Mouse (Mus musculus) testis, adult 2 months (tissue): ENCODE measurements around the gene Bach2. TPM values are rescaled to one million over a fixed set of nuclear protein-coding genes. Genes with fewer than 3 reads are reported as not detected.

Experiments used
- H3K27ac ChIP-seq: fragments of 200-500 bp; 2 replicates; pipeline ENCODE4 v1.5.1; 2012; ENCODE audit warnings: low read depth, low read length; ENCODE audit not compliant: control insufficient read depth, insufficient read depth
- H3K27me3 ChIP-seq: fragments of 200-500 bp; 2 replicates; pipeline ENCODE4 v1.6.1; 2012; ENCODE audit warnings: mild to moderate bottlenecking, low read length, moderate library complexity; ENCODE audit not compliant: control insufficient read depth, insufficient read depth
- H3K36me3 ChIP-seq: fragments of 200-500 bp; 2 replicates; pipeline ENCODE4 v1.6.1; 2012; ENCODE audit warnings: mild to moderate bottlenecking, low read length; ENCODE audit not compliant: control insufficient read depth, insufficient read depth
- H3K4me1 ChIP-seq: fragments of 200-500 bp; 2 replicates; pipeline ENCODE4 v1.6.1; 2012; ENCODE audit warnings: low read length; ENCODE audit not compliant: control insufficient read depth, insufficient read depth
- H3K4me3 ChIP-seq: fragments of 200-500 bp; 2 replicates; pipeline ENCODE4 v1.5.1; 2012; ENCODE audit warnings: low read depth, mild to moderate bottlenecking, low read length, moderate library complexity, mixed read lengths; ENCODE audit not compliant: control insufficient read depth
- CTCF ChIP-seq: fragments of 200-500 bp; IDR thresholded peaks from 2 replicates; pipeline ENCODE4 v1.5.1; 2012; ENCODE audit warnings: low read depth, mild to moderate bottlenecking, inconsistent platforms, low read length, moderate library complexity; ENCODE audit not compliant: control insufficient read depth, insufficient read depth, insufficient replicate concordance
- POLR2A ChIP-seq: fragments of 200-500 bp; IDR thresholded peaks from 2 replicates; pipeline ENCODE4 v1.6.1; 2012; ENCODE audit warnings: low read depth, mild to moderate bottlenecking, inconsistent platforms, low read length, moderate library complexity; ENCODE audit not compliant: control insufficient read depth
- polyA plus RNA-seq: library from polyadenylated mRNA; depleted of rRNA; stranded (reverse); fragments of >200 nt; gene quantifications from 2 replicates; pipeline ENCODE4 v1.2.3, GENCODE M21; 2012

Bach2 gene
- polyA plus RNA-seq, 1 experiment: 2.3 TPM

DNA sequence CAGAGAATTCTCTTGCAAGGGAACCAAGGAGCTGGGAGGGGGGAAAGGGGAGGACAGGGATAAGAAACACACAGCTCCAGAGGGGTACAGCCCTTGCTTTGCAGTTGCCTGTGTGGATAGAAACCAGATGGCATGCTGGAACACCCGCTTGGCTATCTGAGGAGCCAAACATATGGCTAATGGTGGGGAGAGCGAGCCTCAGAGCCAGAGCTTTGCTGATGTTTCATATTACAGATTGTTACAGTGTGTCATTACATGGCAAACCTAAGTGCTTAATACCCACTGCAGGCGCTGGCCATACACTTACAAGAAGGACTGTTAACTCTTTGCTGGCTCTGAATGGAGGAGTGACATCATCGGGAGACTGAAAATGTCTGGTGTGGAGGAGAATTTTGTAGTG lies 64.5 kb downstream of the Bach2 start:
- no peaks in the 10 kb centered on the region for H3K27me3 ChIP-seq
- H3K27ac ChIP-seq: no peak overlapping the region
- H3K36me3 ChIP-seq: no peaks in the 10 kb centered on the region
- no peak overlapping the region for H3K4me3 ChIP-seq
- no peaks in the 10 kb centered on the region for H3K4me1 ChIP-seq
- no peak for TF ChIP-seq CTCF
- TF ChIP-seq POLR2A: no peak

DNA sequence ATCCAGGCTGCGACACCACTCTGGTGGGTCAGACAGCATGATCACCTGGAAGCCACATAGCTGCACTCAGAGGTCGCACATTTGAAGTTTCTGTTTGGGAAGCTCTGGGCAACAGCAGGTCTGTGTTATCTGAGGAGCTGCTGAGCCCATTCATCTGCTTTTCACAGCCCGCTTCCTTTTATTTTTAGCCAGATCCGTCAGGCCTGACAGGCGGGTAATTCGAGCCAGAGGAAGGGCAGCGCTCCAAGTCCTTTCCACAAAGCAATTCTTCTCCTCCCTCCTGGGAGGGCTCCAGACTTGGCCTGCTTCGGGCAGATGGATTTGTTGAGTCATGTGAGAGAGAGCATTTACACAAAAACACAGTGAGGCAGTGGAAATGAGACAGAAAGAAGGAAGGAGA lies 65.1 kb downstream of the Bach2 start:
- no peak for TF ChIP-seq POLR2A
- no peak for TF ChIP-seq CTCF
- H3K4me1 ChIP-seq: no peaks in the 10 kb centered on the region
- no peaks in the 10 kb centered on the region for H3K27me3 ChIP-seq
- no peaks in the 10 kb centered on the region for H3K36me3 ChIP-seq
- no peak overlapping the region for H3K27ac ChIP-seq
- H3K4me3 ChIP-seq: 0 out of 2 replicates have a peak overlapping the region, but pooled peaks have one; percentile 25

DNA sequence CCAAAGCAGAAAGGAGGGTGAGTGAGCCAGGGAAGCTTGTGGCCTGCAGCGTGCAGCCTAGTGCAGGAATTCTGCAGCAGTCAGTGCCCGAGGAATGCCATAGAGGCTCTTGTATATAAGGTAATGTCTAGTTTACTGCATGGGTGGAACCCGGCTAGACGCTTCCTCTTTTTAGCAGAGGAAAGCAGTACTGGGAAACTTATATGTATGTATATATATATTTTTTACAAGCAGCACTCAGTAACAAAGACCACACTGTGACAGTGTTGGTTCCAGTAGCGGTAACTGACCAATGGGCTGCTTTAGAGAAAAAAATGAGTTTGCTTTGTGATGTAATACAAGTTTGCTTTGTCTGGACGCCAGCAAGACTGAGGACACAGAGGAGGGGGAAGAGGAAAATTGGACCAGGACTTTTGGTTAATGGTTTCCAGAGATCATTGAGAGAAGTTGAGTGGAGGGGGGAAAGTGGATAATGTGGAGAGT lies 65.7 kb downstream of the Bach2 start:
- no peaks in the 10 kb centered on the region for H3K27me3 ChIP-seq
- no peak for TF ChIP-seq CTCF
- TF ChIP-seq POLR2A: no peak
- peak overlapping the region; percentile 22; the same call in 1 of the 2 replicates for H3K4me3 ChIP-seq
- H3K4me1 ChIP-seq: no peaks in the 10 kb centered on the region
- no peak overlapping the region for H3K27ac ChIP-seq
- no peaks in the 10 kb centered on the region for H3K36me3 ChIP-seq

DNA sequence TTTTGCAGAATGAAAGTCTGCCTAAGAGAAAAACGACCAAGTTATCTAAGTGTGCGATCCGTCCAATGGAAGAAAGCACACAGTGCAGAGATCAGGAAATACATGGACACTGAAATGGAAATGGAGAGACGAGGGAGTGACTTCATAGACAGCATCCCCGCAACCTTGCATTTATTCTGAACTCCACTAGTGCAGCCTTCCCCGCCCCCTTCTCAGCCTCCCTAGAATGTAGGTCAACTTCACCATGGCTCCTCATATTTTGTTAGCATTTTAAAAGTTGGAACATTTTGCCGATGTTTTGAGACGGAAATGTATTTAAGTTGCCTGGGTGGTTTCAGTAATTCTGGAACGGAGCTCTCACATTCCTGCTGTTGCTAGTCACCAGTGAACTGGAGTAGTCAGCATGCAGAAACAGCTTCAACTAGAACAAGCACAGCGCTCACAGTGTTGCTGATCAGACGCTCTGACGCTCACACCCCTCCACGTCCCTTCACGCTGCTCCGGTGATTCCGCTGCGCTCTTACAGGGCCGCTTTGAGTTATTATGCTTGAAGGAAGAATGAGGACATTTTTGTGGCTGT lies 66.5 kb downstream of the Bach2 start:
- H3K27ac ChIP-seq: no peak overlapping the region
- H3K36me3 ChIP-seq: no peaks in the 10 kb centered on the region
- no peak overlapping the region for H3K4me3 ChIP-seq
- H3K27me3 ChIP-seq: no peaks in the 10 kb centered on the region
- H3K4me1 ChIP-seq: no peaks in the 10 kb centered on the region
- no peak for TF ChIP-seq CTCF
- TF ChIP-seq POLR2A: no peak

DNA sequence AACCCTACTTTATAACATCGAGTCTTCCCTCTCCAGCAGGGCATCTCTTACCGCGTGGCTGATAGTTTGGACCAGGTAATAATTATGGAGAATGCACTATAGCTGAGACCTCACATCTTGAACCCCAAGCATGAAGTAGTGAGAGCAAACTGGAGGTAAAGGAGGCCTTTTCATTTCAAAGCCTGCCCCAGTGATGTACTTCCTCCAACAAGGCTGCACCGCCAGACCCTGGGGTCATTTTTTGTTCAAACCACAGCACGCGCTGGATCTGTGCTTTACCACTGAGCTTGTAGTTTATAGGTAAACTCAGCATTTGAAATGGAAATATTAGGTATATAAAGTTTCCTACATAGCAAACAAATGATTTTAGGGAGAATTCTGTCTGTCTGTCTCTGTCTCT lies 67.1 kb downstream of the Bach2 start:
- TF ChIP-seq POLR2A (no peak), CTCF (no peak)
- no peaks in the 10 kb centered on the region for H3K4me1 ChIP-seq
- H3K27ac ChIP-seq: no peak overlapping the region

DNA sequence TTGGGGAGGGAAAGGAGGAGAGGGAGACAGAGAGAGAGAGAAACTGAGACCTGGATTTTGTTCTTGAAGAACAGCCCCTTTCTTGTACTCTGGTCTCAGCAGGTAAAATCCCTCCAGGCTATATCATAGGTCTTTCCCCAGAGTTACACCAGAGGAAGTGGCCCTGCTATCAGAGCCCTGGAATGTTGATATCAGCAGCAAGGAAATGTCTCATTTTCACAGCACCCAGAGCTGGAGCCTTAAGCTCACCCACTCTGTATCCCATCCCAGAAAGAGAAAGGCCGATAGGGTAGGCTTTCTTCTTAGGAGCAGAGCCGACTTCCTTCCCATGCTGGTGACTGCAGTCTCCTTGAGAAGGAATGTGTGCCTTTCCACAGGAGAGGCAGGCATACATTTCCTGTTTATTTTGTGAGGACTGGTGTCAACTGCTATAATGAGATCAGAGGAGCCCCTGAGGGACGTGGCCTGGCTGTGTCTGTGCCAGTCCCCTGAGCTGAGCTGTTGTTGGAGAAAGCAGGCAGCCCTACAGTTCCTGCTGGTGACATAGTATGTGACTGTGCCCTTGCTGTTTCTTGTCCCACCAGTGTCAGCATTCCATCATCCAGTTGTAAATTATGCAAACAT lies 67.7 kb downstream of the Bach2 start:
- H3K4me3 ChIP-seq: no peak overlapping the region
- TF ChIP-seq POLR2A: no peak
- no peak for TF ChIP-seq CTCF
- H3K36me3 ChIP-seq: no peaks in the 10 kb centered on the region
- no peaks in the 10 kb centered on the region for H3K4me1 ChIP-seq
- no peak overlapping the region for H3K27ac ChIP-seq
- H3K27me3 ChIP-seq: no peaks in the 10 kb centered on the region

More for the DNA sequence above, 67.1 kb downstream of the Bach2 start:
- H3K27me3 ChIP-seq: no peaks in the 10 kb centered on the region
- no peak overlapping the region for H3K4me3 ChIP-seq
- H3K36me3 ChIP-seq: no peaks in the 10 kb centered on the region

DNA sequence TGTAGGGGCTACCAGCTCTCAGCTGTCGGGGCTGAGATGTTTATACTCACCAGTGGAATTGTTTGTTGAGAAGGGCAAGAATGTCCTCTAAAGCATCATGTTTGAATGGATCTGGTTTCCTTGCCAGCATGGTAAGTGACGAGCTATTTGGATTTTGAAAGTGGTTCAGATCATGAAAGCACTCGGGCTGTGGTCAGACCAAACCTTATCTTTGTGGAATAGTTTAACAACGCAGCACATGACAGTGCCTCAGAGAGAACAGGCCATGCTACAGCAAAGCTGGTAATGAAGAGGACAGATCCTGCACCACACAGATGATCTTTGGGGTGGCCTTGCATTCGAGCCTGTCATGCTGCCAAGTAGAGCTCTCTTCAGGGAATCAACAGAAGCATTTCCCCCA lies 68.6 kb downstream of the Bach2 start:
- H3K27me3 ChIP-seq: no peaks in the 10 kb centered on the region
- no peak for TF ChIP-seq CTCF
- no peak for TF ChIP-seq POLR2A
- H3K4me1 ChIP-seq: no peaks in the 10 kb centered on the region
- H3K36me3 ChIP-seq: no peaks in the 10 kb centered on the region
- no peak overlapping the region for H3K27ac ChIP-seq
- no peak overlapping the region for H3K4me3 ChIP-seq
